Mouse (Mus musculus) spleen, postnatal 36 days (tissue): ENCODE measurements around the gene Btnl9.
"Not testable (repeated sequence)": the region's sequence is repeated elsewhere in the genome, so short reads cannot be mapped to it uniquely, and the experiment has no call there.

ENCODE experiments used
- DNase-seq, 2 experiments: peaks; one replicate each; pipeline ENCODE4 v3.0.0; 2022; ENCODE audit warnings: low spot score in 2 of 2, mixed read lengths in 1 of 2

Gene Btnl9

DNA sequence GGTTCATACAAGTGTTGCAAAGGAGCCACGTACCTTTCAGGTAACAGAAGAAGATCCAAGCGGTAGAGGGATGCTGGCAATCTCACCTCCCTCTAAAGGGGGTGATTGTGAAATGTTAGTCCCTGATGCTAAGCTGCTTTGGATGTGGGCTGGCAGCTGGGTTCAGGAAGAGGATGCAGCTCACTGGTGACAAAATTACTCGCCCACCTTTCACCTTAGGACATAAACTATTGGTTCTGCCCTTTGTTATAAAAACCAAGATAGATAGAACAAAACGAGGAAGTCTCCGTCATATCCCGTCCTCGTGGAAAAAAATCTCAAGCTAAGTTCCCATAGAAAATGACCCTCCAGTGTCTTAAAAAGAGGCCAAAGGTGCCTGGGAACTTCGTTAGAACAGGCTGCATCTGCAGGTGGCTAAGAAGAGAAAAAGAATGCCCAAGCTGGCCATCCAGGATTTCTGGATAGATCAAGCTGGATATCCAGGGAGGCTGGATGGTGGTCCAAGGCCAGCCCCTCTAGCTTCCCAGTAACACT lies at the start of gene Btnl9:
Gene Btnl9 (minus strand): TSS at position 205 of the 534 bp plus-strand sequence.
- no peak for DNase-seq

DNA sequence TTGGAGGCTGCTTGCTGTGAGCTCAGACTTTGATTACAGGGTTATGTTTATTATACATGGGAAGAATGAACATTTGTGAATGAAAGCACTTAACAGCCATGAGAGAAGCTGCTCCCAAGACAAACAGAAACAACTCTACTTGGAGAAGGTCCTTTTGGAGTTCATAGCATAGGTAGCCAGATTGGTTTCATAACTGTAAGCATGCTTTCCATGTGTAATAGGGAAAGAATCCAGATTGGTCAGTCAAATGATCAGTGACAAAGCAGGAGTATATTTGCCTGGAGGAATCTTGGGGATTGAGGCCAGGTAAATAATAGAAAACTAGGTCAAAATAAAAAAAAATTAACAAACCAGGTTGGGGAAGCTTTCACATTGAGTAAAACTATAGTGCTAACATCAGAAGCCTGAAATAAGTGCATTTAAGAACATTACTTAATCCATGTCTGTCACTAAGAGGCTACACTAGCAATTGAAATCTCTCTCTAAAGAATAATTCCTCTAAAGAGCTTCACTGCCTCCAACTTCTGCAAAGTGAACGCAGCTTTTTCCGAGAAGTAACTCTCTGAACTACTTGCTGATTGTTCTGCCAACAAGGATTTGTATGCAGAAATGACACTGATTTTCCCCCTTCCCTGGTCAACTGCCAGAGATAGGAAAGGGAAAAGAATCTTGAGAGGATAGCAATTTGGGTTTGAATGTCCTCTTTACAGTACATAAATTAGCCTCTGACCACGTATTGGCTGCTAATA lies 48.7 kb upstream of the Btnl9 start:
- DNase-seq = no peak

GRCm38 (mm10) chr11:49232781-49233180 lies 45.8 kb upstream of the Btnl9 start:
- no peak for DNase-seq

DNA sequence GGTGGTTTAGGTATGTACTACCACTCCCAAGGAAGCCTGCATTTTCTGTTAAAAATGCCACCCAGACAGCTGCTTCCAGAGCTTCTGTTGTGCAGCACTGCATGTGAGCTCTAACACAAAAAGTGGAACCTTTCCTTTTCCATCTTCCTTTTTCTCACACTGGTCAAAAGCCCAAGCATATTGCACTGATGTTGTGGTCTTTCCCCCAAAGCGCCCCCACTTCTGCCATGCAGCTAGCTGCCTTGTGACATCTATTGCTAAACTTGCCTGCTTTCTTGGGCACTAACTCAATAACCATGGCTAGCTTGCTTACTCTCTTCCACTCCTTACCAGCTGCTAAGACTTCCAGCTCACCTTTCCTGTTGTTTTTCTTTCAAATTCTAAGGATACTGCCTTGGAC lies 37.5 kb upstream of the Btnl9 start:
- DNase-seq = no peak

DNA sequence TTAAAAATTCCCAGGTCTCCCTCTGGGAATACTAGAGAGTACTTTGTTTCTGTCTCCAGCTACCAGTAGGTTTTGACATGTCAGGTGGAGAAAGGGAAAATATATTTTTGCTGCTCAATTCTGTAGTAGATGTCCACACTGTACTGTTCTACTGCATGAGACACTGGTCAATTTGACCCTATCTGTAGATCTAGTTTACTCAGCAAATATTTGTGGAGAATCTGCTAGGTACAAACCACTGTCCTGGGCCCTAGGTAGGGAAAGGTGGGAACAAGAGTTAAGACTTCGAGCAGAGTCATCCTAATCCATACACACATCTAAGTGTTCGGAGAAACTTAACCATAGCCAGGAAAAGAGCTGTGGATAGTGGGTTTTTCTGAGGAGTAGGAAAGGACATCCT lies 32.3 kb upstream of the Btnl9 start:
- DNase-seq = no peak

DNA sequence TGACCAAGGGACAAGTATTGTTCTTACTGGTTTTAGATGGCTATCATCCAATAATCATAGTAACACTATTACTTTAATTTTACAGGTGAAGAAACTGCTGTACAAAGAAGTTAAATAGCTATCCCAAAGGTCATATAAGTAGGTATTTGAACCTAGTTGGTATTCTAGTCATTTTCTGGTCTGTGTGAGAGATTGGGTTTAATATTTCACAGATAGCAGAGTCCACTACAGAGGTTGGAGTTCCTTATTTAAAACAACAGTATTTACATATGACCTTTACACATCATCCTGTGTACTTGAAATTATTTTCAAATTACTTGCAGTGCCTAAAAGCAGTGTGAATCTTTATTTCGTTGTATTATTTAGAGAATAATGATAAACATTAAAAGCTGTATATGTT lies 26.5 kb upstream of the Btnl9 start:
- no peak for DNase-seq

DNA sequence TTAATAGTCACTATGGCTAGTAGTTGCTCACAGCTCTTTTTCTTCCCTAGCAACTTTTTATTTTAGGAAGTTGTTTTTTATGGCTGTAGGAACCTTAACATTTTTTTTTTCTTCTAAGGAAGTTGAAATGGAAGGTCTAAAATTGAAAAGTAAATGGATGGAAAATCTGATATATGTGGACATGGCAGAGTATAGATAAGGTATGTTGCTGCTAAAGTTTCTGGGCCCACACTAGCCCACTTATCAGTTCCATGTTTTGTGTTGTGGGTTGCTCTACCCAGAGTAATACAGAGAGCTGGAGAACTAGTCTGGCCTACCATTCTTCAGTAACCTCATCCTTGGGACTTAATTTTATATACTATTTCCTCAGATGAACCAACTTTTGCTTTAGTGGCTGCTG lies 25.6 kb upstream of the Btnl9 start:
- no peak for DNase-seq

GRCm38 (mm10) chr11:49207495-49207894 lies 20.5 kb upstream of the Btnl9 start:
- no peak for DNase-seq

GRCm38 (mm10) chr11:49205080-49205590 lies 18.2 kb upstream of the Btnl9 start:
- no peak for DNase-seq

DNA sequence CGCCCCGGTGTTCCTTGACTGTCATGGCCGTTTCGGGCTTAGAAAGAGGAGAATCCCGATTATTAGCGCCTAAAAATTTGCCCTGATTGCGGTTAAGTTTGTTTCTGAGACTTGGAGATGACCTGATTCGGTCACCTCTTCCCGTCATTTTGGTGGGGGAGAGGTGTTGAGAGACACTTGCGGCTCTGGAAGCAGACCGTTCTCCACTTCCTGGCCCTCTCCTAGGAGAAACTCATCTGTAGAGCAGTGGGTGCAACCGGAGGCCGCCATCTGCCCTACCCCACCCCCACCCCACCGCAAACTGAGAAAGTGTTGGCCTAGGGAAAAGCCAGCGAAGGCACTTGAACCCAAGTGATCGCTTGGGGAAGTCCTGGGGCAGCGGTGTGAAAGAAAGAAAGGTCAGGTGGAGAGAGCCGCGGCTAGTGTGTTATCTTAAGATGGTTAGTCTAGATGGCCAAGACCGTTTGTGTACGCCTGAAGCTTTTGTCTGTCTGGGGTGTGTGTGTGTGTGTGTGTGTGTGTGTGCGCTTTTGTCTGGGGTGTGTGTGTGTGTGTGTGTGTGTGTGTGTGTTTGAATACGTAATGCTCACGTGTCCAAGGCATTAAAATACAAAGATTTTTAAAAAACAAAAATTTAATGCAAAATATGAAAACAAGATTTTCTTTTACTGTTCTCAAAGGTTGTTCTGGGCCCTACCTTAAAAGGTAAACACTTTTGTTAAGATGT lies 17.0 kb upstream of the Btnl9 start:
- DNase-seq = peak; percentile 21 to 52

DNA sequence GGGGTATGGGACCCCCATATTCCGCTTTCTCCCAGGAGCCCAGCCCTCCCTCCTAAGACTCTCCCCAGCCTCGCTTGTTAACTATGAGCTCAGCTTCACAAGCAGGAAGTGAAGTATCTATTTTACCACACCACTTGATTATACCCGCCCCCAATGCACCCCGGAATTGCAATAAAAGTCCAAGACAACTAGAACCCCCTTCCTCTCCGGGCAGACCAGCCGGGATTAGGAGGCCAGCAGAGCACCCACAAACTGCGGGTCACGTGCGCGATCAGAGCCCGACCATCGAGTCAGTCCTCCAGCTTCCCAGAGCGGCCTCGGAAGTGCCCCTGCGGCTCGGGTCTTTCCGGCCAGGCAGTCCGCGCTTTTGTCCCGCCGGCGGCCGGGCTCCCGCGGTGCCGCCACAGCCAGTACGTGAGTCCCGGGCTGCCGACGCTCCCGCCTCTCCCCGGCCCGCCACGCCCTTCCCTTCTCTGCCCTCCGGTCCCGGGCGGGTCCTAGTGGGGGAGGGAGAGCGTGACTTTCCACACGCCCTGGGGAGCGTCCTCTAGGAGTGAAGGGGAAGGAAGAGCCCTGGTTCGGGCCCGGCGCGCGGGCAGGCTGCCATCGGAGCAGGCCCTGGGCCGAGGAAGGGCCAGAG lies 16.3 kb upstream of the Btnl9 start, which contains the start of gene Zfp62:
Gene Zfp62 (plus strand): TSS at position 164 of the 640 bp plus-strand sequence.
- peak; percentile 91 to 93 for DNase-seq

GRCm38 (mm10) chr11:49202523-49203061 lies 15.6 kb upstream of the Btnl9 start:
- DNase-seq = peak; percentile 18 to 30

DNA sequence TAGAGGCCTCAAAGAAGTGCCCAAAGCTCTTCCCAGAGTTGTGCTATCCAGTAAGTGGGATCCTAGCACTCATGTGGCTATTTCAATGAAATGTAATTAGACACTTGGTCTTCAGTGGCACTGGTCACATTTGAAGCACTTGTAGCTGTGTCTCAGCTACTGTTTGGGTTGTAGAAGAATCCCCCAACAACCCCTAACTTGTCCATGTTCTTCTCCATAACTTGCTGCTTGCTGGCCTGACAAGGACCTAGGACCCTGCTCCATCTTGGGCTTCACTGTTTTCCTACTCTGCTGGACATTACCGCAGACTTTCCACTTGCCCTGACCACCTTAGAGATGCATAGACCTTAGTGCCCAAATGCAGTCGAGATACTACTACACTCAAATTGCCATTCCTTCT lies 15.1 kb upstream of the Btnl9 start:
- DNase-seq = no peak

- DNase-seq = no peak
Measured at GRCm38 (mm10) chr11:49201142-49201541, 14.2 kb upstream of the Btnl9 start.

DNA sequence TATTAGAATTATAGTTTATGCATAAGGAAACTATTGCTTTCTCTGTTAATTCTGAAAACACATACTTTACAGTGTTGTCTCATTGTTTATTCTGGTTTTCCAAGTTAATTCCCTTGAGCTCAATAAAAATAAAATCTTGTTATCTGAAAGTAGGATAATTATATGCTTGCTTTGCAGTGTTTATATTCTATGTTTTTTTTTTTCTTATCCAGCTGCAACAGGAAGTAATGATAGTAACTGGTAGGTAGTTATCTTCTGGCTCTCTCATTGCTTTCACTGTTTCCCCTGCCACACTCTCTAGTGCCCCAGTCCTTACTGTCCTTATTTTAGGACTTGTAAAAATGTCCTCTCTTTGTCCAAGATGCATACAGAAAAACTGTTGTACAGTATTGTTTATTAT lies 13.7 kb upstream of the Btnl9 start:
- DNase-seq = no peak

- DNase-seq = no peak
Measured at GRCm38 (mm10) chr11:49195819-49196322, 8.9 kb upstream of the Btnl9 start.

GRCm38 (mm10) chr11:49194771-49195170 lies 7.8 kb upstream of the Btnl9 start:
- not testable (repeated sequence) for DNase-seq

DNA sequence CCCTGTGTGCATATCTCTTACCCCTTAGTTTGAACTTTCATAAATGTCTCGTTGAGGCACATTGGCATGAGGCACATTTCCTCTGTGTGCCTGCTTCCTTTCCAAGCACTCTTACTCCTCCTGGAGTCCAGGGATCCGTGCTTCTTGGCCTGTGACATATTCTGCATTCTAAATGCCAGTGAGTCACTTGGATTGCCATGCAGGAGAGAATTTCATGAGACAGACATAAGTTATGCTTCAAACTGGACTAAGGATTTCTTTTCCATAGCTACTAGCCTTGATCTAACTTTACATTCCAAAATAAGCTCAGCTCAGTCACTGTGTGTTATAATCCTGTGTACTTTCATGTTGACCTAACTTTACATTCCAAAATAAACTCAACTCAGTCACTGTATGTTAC lies 4.1 kb upstream of the Btnl9 start:
- DNase-seq = no peak

- DNase-seq = peak; percentile 58 to 72
Measured at GRCm38 (mm10) chr11:49189737-49190136, 2.8 kb upstream of the Btnl9 start.

GRCm38 (mm10) chr11:49187701-49188100 lies 742 bp upstream of the Btnl9 start:
- DNase-seq = no peak

DNA sequence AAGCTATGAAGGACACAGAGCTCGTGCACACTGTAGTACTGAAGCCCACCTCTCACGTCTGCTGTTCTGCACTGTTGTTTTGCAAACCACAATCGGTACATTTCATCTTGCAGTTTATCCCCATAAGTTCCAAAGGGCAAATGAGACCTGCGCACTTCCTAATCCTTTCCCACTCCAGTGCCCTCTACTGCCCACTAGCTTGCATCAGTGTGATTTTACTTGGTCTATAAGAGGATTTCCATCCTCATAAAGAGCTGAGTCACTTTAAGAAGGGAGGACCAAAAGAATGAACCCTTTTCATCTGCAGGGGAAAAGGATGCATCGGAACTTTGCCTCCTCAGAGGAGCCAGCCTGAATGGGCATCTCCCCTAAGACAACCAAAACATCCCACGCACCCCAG lies 507 bp downstream of the Btnl9 start:
- no peak for DNase-seq

DNA sequence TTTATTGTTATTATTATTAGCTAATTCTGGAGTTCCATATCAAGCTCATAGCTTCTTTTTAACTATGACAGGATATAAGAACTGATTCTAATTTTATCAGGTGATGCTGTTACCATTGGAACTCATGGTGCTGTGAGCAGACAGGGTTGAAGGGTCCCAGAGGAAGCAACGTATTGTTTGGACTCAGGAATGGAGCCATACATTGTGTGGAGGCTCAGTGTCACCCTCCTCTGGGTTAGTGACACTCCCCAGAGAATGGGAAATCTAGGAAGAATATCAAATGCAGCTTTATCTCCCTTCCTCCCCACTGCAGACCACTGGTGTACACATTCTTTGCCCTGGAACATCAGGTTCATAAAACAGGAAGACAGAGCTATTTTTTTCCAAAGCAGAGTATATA lies 3.8 kb downstream of the Btnl9 start:
- no peak for DNase-seq
